Mouse (Mus musculus) spleen, postnatal 36 days (tissue): Measurements from ENCODE around the gene Fkbp1a.

Experiments used
- DNase-seq, 2 experiments: peaks; one replicate each; pipeline ENCODE4 v3.0.0; 2022; ENCODE audit warnings: low spot score in 2 of 2, mixed read lengths in 1 of 2

Fkbp1a gene

GRCm38 (mm10) chr2:151546571-151546970, 4.3 kb downstream of the Fkbp1a start:
- no peak for DNase-seq

GRCm38 (mm10) chr2:151549615-151550121, 7.4 kb downstream of the Fkbp1a start:
- no peak for DNase-seq

- peak; percentile 24 to 36 for DNase-seq
These were observed 20.9 kb downstream of the Fkbp1a start for GRCm38 (mm10) chr2:151562930-151563921.

- no peak for DNase-seq
These were observed 21.7 kb downstream of the Fkbp1a start for GRCm38 (mm10) chr2:151564006-151564405.

GRCm38 (mm10) chr2:151564986-151565385, 22.7 kb downstream of the Fkbp1a start:
- no peak for DNase-seq

- DNase-seq, result no peak
These were observed 24.6 kb downstream of the Fkbp1a start for GRCm38 (mm10) chr2:151566856-151567255.

- DNase-seq, result no peak
These were observed 27.2 kb downstream of the Fkbp1a start for GRCm38 (mm10) chr2:151569452-151569851.

GRCm38 (mm10) chr2:151571873-151572700, 29.8 kb downstream of the Fkbp1a start, which contains the start of gene Sdcbp2:
Sdcbp2 (plus strand) TSS chr2:151572622.
- no peak for DNase-seq

- no peak for DNase-seq
These were observed 31.4 kb downstream of the Fkbp1a start for GRCm38 (mm10) chr2:151573667-151574066.

GRCm38 (mm10) chr2:151574607-151575006, 32.3 kb downstream of the Fkbp1a start:
- no peak for DNase-seq

- DNase-seq, result peak in 1 of 2 experiments; percentile 19
These were observed 32.9 kb downstream of the Fkbp1a start for GRCm38 (mm10) chr2:151575119-151575698.

- peak; percentile 48 to 51 for DNase-seq
These were observed 33.6 kb downstream of the Fkbp1a start for GRCm38 (mm10) chr2:151575699-151576389.

- no peak for DNase-seq
These were observed 36.9 kb downstream of the Fkbp1a start for GRCm38 (mm10) chr2:151579183-151579582.

- DNase-seq, result no peak
These were observed 38.7 kb downstream of the Fkbp1a start for GRCm38 (mm10) chr2:151580945-151581344.

- DNase-seq, result no peak
These were observed 43.7 kb downstream of the Fkbp1a start for GRCm38 (mm10) chr2:151585934-151586333.

GRCm38 (mm10) chr2:151586807-151587206, 44.5 kb downstream of the Fkbp1a start:
- DNase-seq, result no peak

- DNase-seq, result no peak
These were observed 45.0 kb downstream of the Fkbp1a start for GRCm38 (mm10) chr2:151587306-151587705.

GRCm38 (mm10) chr2:151598068-151598467, 55.8 kb downstream of the Fkbp1a start:
- no peak for DNase-seq

GRCm38 (mm10) chr2:151602106-151602505, 59.8 kb downstream of the Fkbp1a start:
- DNase-seq, result no peak

GRCm38 (mm10) chr2:151603630-151604029, 61.3 kb downstream of the Fkbp1a start:
- no peak for DNase-seq

- DNase-seq, result no peak
These were observed 63.2 kb downstream of the Fkbp1a start for GRCm38 (mm10) chr2:151605437-151605987.
